Mouse (Mus musculus): ENCODE data around the gene Zfp383. TPM values are rescaled to one million over a fixed set of nuclear protein-coding genes. Genes with fewer than 3 reads are reported as not detected.

Gene Zfp383
- polyA plus RNA-seq, 1 experiment from 2014 or later: 7.9 TPM

DNA sequence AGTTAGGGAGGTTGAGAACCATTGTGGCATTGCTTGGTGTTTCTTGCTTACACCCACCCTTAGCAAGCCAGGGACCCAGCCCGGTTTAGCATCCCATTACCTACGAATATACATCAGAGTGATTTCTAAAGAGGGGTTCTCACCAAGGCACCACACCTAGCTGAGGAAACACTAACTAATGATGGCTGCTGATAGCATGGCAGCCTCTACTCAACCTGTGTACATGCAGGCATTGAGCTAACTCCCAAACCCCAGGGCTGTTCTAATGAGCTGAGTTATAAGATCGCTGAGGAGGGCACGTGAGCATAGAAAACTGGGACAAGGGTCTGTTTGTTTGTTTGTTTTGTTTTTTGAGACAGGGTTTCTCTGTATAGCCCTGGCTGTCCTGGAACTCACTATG is 15.3 kb upstream of the Zfp383 start:
- Histone ChIP-seq H3K27me3 (ENCODE audit: control insufficient read depth, insufficient read depth, low read length) (no peaks in the 10 kb centered on the region), H3K36me3 (ENCODE audit: control insufficient read depth, insufficient read depth, low read length) (peaks cover 45% of the 10 kb centered on the region)

DNA sequence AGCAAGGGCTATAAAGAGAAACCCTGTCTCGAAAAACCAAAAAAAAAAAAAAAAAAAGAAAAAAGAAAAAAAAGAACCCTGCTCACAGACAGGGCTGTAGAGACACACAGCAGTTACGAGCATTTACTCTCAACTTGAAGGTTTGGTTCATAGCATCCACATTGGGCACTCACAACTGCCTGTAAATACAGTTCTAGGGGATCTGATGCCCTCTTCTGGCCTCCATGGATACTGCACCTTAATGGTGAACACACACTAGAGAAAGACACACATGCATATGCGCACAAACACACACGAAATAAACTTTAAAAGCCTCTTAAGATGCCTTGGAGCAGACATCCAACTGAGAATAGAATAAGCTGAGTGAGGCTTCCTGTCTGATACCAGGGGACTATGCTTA is 9.7 kb upstream of the Zfp383 start:
- Histone ChIP-seq H3K9ac (ENCODE audit: low read length) (no peak overlapping the region), H3K9me3 (ENCODE audit: control insufficient read depth, low read length) (peaks cover 24% of the 10 kb centered on the region), H3K4me3 (ENCODE audit: low read depth, low read length) (no peak overlapping the region), H3K27me3 (ENCODE audit: control insufficient read depth, insufficient read depth, low read length) (no peaks in the 10 kb centered on the region), H3K4me1 (replicated peaks; ENCODE audit: control insufficient read depth, insufficient read depth, low read length) (no peaks in the 10 kb centered on the region), H3K4me2 (ENCODE audit: low read depth, low read length, severe bottlenecking) (no peak overlapping the region), H3K27ac (ENCODE audit: low read depth, low read length) (no peak overlapping the region), H3K36me3 (ENCODE audit: control insufficient read depth, insufficient read depth, low read length) (peaks cover 47% of the 10 kb centered on the region)
- DNase-seq (ENCODE audit: low spot score): no peak
- 99% methylated on average over 4 of the region's 4 CpGs for WGBS
- no peak for ATAC-seq (replicated peaks; ENCODE audit: low FRiP score)

More for the DNA sequence above, 15.3 kb upstream of the Zfp383 start:
- Histone ChIP-seq H3K9ac (ENCODE audit: low read length) (no peak overlapping the region), H3K4me2 (ENCODE audit: low read depth, low read length, severe bottlenecking) (no peak overlapping the region), H3K4me1 (replicated peaks; ENCODE audit: control insufficient read depth, insufficient read depth, low read length) (no peaks in the 10 kb centered on the region), H3K4me3 (ENCODE audit: low read depth, low read length) (no peak overlapping the region), H3K27ac (ENCODE audit: low read depth, low read length) (no peak overlapping the region), H3K9me3 (ENCODE audit: control insufficient read depth, low read length) (peaks cover 24% of the 10 kb centered on the region)
- WGBS: 98% methylated on average over 4 of the region's 4 CpGs
- DNase-seq (ENCODE audit: low spot score): no peak
- no peak for ATAC-seq (replicated peaks; ENCODE audit: low FRiP score)

GRCm38 (mm10) chr7:29904101-29904500 is 3.9 kb upstream of the Zfp383 start:
- 96% methylated on average over 4 of the region's 4 CpGs for WGBS
- ATAC-seq (replicated peaks; ENCODE audit: low FRiP score) (no peak), DNase-seq (ENCODE audit: low spot score) (no peak)
- Histone ChIP-seq H3K9me3 (ENCODE audit: control insufficient read depth, low read length) (no peaks in the 10 kb centered on the region), H3K27ac (ENCODE audit: low read depth, low read length) (no peak overlapping the region), H3K27me3 (ENCODE audit: control insufficient read depth, insufficient read depth, low read length) (no peaks in the 10 kb centered on the region), H3K9ac (ENCODE audit: low read length) (no peak overlapping the region), H3K4me2 (ENCODE audit: low read depth, low read length, severe bottlenecking) (no peak overlapping the region), H3K4me1 (replicated peaks; ENCODE audit: control insufficient read depth, insufficient read depth, low read length) (no peaks in the 10 kb centered on the region), H3K36me3 (ENCODE audit: control insufficient read depth, insufficient read depth, low read length) (peaks cover 5% of the 10 kb centered on the region), H3K4me3 (ENCODE audit: low read depth, low read length) (no peak overlapping the region)

- peak within 1 kb of the TSS; percentile 40 for H3K4me3 ChIP-seq (ENCODE audit: low read depth, low read length)
- ATAC-seq (replicated peaks; ENCODE audit: low FRiP score): peak; percentile 79
- peak; percentile 91 for DNase-seq (ENCODE audit: low spot score)
- peak within 1 kb of the TSS; percentile 80 for H3K9ac ChIP-seq (ENCODE audit: low read length)
- no peaks in the 10 kb centered on the region; the same call in 1 of the 2 replicates for H3K36me3 ChIP-seq (ENCODE audit: control insufficient read depth, insufficient read depth, low read length)
- peak within 1 kb of the TSS; percentile 78 for H3K4me2 ChIP-seq (ENCODE audit: low read depth, low read length, severe bottlenecking)
- H3K4me1 ChIP-seq (replicated peaks; ENCODE audit: control insufficient read depth, insufficient read depth, low read length): 0 out of 2 replicates have a peak, but pooled peaks cover 4% of the 10 kb centered on the region
- under 1% methylated on average over 22 of the region's 22 CpGs for WGBS
- H3K27me3 ChIP-seq (ENCODE audit: control insufficient read depth, insufficient read depth, low read length): no peaks in the 10 kb centered on the region
- peak within 1 kb of the TSS; percentile 98 for H3K27ac ChIP-seq (ENCODE audit: low read depth, low read length)
- no peaks in the 10 kb centered on the region for H3K9me3 ChIP-seq (ENCODE audit: control insufficient read depth, low read length)
Observed at GRCm38 (mm10) chr7:29905966-29906681, 1.9 kb upstream of the Zfp383 start, which contains the start of gene Zfp27. Gene Zfp27, minus strand, starts transcription at chr7:29906572.

GRCm38 (mm10) chr7:29906682-29907058 is 1.4 kb upstream of the Zfp383 start:
- Histone ChIP-seq H3K4me2 (ENCODE audit: low read depth, low read length, severe bottlenecking) (peak overlapping the region; percentile 78), H3K9ac (ENCODE audit: low read length) (peak overlapping the region; percentile 80), H3K27ac (ENCODE audit: low read depth, low read length) (peak overlapping the region; percentile 98), H3K4me3 (ENCODE audit: low read depth, low read length) (peak overlapping the region; percentile 40), H3K27me3 (ENCODE audit: control insufficient read depth, insufficient read depth, low read length) (no peaks in the 10 kb centered on the region), H3K4me1 (replicated peaks; ENCODE audit: control insufficient read depth, insufficient read depth, low read length) (0 out of 2 replicates have a peak, but pooled peaks cover 4% of the 10 kb centered on the region), H3K9me3 (ENCODE audit: control insufficient read depth, low read length) (no peaks in the 10 kb centered on the region), H3K36me3 (ENCODE audit: control insufficient read depth, insufficient read depth, low read length) (no peaks in the 10 kb centered on the region; the same call in 1 of the 2 replicates)
- DNase-seq (ENCODE audit: low spot score): no peak
- no peak for ATAC-seq (replicated peaks; ENCODE audit: low FRiP score)
- WGBS: 24% methylated on average over 8 of the region's 8 CpGs

DNA sequence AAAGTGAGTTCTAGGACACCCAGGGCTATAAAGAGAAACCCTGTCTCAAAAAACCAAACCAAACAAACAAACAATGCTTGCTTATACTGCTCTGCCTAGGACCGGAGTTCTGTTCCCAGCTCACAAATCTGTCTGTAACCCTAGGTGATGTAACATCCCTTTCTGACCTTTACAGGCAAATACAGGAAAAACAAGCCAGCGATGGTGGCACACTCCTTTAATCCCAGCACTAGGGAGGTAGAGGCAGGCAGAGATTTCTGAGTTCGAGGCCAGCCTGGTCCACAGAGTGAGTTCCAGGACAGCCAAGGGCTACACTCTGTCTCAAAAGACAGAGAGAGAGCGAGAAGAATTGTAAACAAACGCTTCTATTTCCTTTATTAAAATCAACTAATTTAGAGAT is 817 bp upstream of the Zfp383 start:
- WGBS: 89% methylated on average over 5 of the region's 5 CpGs
- 0 out of 2 replicates have a peak, but pooled peaks cover 4% of the 10 kb centered on the region for H3K4me1 ChIP-seq (replicated peaks; ENCODE audit: control insufficient read depth, insufficient read depth, low read length)
- ATAC-seq (replicated peaks; ENCODE audit: low FRiP score) (no peak), DNase-seq (ENCODE audit: low spot score) (no peak)
- no peaks in the 10 kb centered on the region; the same call in 1 of the 2 replicates for H3K36me3 ChIP-seq (ENCODE audit: control insufficient read depth, insufficient read depth, low read length)
- H3K4me2 ChIP-seq (ENCODE audit: low read depth, low read length, severe bottlenecking): no peak overlapping the region
- H3K9ac ChIP-seq (ENCODE audit: low read length): no peak overlapping the region
- no peaks in the 10 kb centered on the region for H3K9me3 ChIP-seq (ENCODE audit: control insufficient read depth, low read length)
- no peaks in the 10 kb centered on the region for H3K27me3 ChIP-seq (ENCODE audit: control insufficient read depth, insufficient read depth, low read length)
- H3K27ac ChIP-seq (ENCODE audit: low read depth, low read length): no peak overlapping the region
- H3K4me3 ChIP-seq (ENCODE audit: low read depth, low read length): no peak overlapping the region

GRCm38 (mm10) chr7:29910252-29910651 is 2.2 kb downstream of the Zfp383 start:
- Histone ChIP-seq H3K27ac (ENCODE audit: low read depth, low read length) (no peak overlapping the region), H3K9me3 (ENCODE audit: control insufficient read depth, low read length) (no peaks in the 10 kb centered on the region), H3K9ac (ENCODE audit: low read length) (no peak overlapping the region), H3K27me3 (ENCODE audit: control insufficient read depth, insufficient read depth, low read length) (no peaks in the 10 kb centered on the region), H3K4me2 (ENCODE audit: low read depth, low read length, severe bottlenecking) (no peak overlapping the region), H3K4me3 (ENCODE audit: low read depth, low read length) (no peak overlapping the region), H3K36me3 (ENCODE audit: control insufficient read depth, insufficient read depth, low read length) (peaks cover 15% of the 10 kb centered on the region), H3K4me1 (replicated peaks; ENCODE audit: control insufficient read depth, insufficient read depth, low read length) (0 out of 2 replicates have a peak, but pooled peaks cover 4% of the 10 kb centered on the region)
- no peak for ATAC-seq (replicated peaks; ENCODE audit: low FRiP score)
- WGBS: 57% methylated on average over 2 of the region's 2 CpGs
- DNase-seq (ENCODE audit: low spot score): no peak

DNA sequence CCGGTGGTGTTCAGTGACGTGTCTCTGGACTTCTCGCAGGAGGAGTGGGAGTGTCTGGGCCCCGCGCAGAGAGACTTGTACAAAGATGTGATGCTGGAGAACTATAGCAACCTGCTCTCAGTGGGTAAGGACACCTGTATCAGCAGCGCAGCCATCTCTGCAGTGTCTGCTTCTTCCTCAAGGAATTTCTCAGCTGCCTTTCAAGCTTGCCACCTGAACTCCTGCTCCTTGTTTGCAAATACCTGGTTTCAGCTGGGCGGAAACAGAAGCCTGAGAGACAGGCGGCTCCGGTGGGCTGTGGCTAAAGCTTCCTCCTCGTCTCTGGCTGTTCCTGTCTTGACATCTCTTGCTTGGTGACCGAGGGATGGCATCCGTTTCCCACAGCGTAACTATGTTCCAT is 4.1 kb downstream of the Zfp383 start:
- no peaks in the 10 kb centered on the region for H3K9me3 ChIP-seq (ENCODE audit: control insufficient read depth, low read length)
- H3K27me3 ChIP-seq (ENCODE audit: control insufficient read depth, insufficient read depth, low read length): no peaks in the 10 kb centered on the region
- H3K27ac ChIP-seq (ENCODE audit: low read depth, low read length): no peak overlapping the region
- ATAC-seq (replicated peaks; ENCODE audit: low FRiP score) (no peak), DNase-seq (ENCODE audit: low spot score) (no peak)
- WGBS: 95% methylated on average over 13 of the region's 13 CpGs
- H3K36me3 ChIP-seq (ENCODE audit: control insufficient read depth, insufficient read depth, low read length): peaks cover 17% of the 10 kb centered on the region
- no peak overlapping the region for H3K4me2 ChIP-seq (ENCODE audit: low read depth, low read length, severe bottlenecking)
- 0 out of 2 replicates have a peak, but pooled peaks cover 4% of the 10 kb centered on the region for H3K4me1 ChIP-seq (replicated peaks; ENCODE audit: control insufficient read depth, insufficient read depth, low read length)
- H3K4me3 ChIP-seq (ENCODE audit: low read depth, low read length): no peak overlapping the region
- no peak overlapping the region for H3K9ac ChIP-seq (ENCODE audit: low read length)

Measured in forebrain, embryonic 11.5 days (tissue).